Comparison of ENCODE assay signal across 8 mouse cellular contexts in the genomic region with DNA sequence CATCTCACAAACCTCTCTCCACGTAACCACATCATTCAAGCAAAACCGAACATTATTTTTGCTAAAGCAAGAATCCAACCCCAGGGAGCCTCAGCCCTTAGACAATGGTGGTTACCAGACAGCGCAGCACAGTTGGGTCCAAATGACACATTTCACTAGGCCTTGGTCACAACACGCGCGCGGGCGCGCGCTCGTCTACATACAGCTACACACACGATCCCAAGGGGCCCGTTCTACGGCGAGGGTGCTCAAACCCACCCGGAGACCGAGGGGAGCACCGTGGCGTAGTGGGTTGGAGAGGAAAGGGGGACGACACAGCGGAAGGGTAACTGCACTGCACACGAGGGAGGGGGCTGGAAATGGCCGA. TPM values are rescaled to one million over a fixed set of nuclear protein-coding genes. Genes with fewer than 3 reads are reported as not detected.
A peak's percentile ranks its signal among the peaks of the same experiment; 100 is the strongest.
DNase-seq lines count a peak whose midpoint lies in the region; ATAC-seq lines count a peak whose summit lies in the region.

No protein-coding gene starts in this region.

- ATAC-seq in inflammation-experienced regulatory T-cells, adult 6 months, result peak; percentile 20
- ATAC-seq in megakaryocyte progenitor cell, adult 5-6 weeks (replicated peaks; ENCODE audit: poor library complexity), result peak; percentile 28

- intact Hi-C loops in left cerebral cortex, postnatal 14 days (cut with DNase I), result loop anchor here (2.0 to 10.0 kb wide), 3 partner anchors 37 to 381 kb away; a partner anchor contains a TSS

- DNase-seq in adrenal gland, adult 2 months, result peak; percentile 85
- peak; percentile 82 for DNase-seq in embryo, embryonic 11 days
- DNase-seq in gastrocnemius, postnatal 25 days, result peak; percentile 36
- DNase-seq in left cerebral cortex, postnatal 14 days (ENCODE audit: low spot score in 2 of 2), result peak; percentile 69 to 80
- DNase-seq in right cerebral cortex, postnatal 36 days (ENCODE audit: low spot score in 2 of 2), result peak; percentile 59 to 63
- peak; percentile 63 for DNase-seq in yolk sac, embryonic 10.5 days (ENCODE audit: low spot score)

RNA-seq across cellular contexts. Expression of a gene that starts 1.1 kb away (rescaled TPM):
- total RNA-seq in adrenal gland, adult 2 months (2021), result 10 to 100 TPM; 49.6 to 63.4 TPM
- 6.6 and 9.1 TPM in 2 replicates for polyA plus RNA-seq in adrenal gland, adult 2 months (2012; rRNA removed)
- 10 to 100 TPM; 27.0 to 27.2 TPM for total RNA-seq in gastrocnemius, postnatal 25 days (2021)
- polyA plus RNA-seq in inflammation-experienced regulatory T-cells, adult 6 months (2017; shearing (Covaris generic)), result 10 to 100 TPM; 15.8 to 26.4 (median 17.9) TPM
- total RNA-seq in left cerebral cortex, postnatal 14 days (2021), result 100 to 1,000 TPM; 109 to 115 TPM
- total RNA-seq in megakaryocyte progenitor cell, adult 5-6 weeks (2015), result 32.0 and 35.0 TPM in 2 replicates
- 17.8 and 22.7 TPM in 2 replicates for total RNA-seq in megakaryocyte progenitor cell, adult 5-6 weeks (2017)

Comparison
In these comparisons a context has a peak if more than half of its experiments do, and no peak if none do; other contexts are left out.
1. Peak in every context shown above with its lines: DNase-seq and ATAC-seq.